ENCODE assay signal across 8 mouse cellular contexts in genomic region chr10:83544103-83544479, GRCm38 (mm10). TPM values are rescaled to one million over a fixed set of nuclear protein-coding genes. Genes with fewer than 3 reads are reported as not detected.
DNase-seq lines count a peak whose midpoint lies in the region; ATAC-seq and TF ChIP-seq lines count a peak whose summit lies in the region.

No protein-coding gene starts in this region.

- no peaks in the 10 kb centered on the region for H3K36me3 ChIP-seq in neural tube, embryonic 11.5 days (ENCODE audit: control insufficient read depth, insufficient read depth, low read length)
- peaks cover 18% of the 10 kb centered on the region for H3K36me3 ChIP-seq in forebrain, embryonic 10.5 days (replicated peaks)
- H3K36me3 ChIP-seq in limb, embryonic 14.5 days (ENCODE audit: control insufficient read depth, insufficient read depth, low read length), result peaks cover 9% of the 10 kb centered on the region

- no peak for TF ChIP-seq POLR2A in limb, embryonic 14.5 days (IDR thresholded peaks at IDR 0.05; ENCODE audit: borderline replicate concordance, extremely low read depth, insufficient read depth, insufficient read length)

- H3K27ac ChIP-seq in neural tube, embryonic 11.5 days (ENCODE audit: low read depth, low read length), result peak overlapping the region; percentile 39
- peak overlapping the region; percentile 95 for H3K27ac ChIP-seq in forebrain, embryonic 10.5 days
- H3K27ac ChIP-seq in limb, embryonic 14.5 days (replicated peaks; ENCODE audit: low read depth, low read length), result peak overlapping the region; percentile 89

- peak overlapping the region; percentile 44 for H3K4me2 ChIP-seq in neural tube, embryonic 11.5 days (ENCODE audit: low read depth)
- H3K4me2 ChIP-seq in limb, embryonic 14.5 days (replicated peaks; ENCODE audit: low read depth, low read length, severe bottlenecking), result peak overlapping the region; percentile 67

- H3K9ac ChIP-seq in neural tube, embryonic 11.5 days (ENCODE audit: low read length), result peak overlapping the region; percentile 74
- peak overlapping the region; percentile 92 for H3K9ac ChIP-seq in limb, embryonic 14.5 days (ENCODE audit: low read depth, low read length, severe bottlenecking)

- WGBS in neural tube, embryonic 11.5 days, result under 1% methylated on average over 41 of the region's 41 CpGs
- WGBS in forebrain, embryonic 10.5 days, result under 1% methylated on average over 32 of the region's 41 CpGs
- under 1% methylated on average over 21 of the region's 41 CpGs for WGBS in limb, embryonic 14.5 days

- H3K4me1 ChIP-seq in neural tube, embryonic 11.5 days (ENCODE audit: control insufficient read depth, insufficient read depth, low read length), result peaks cover 6% of the 10 kb centered on the region
- peaks cover 13% of the 10 kb centered on the region for H3K4me1 ChIP-seq in forebrain, embryonic 10.5 days
- H3K4me1 ChIP-seq in limb, embryonic 14.5 days (ENCODE audit: control insufficient read depth, insufficient read depth, low read length), result peaks cover 10% of the 10 kb centered on the region

- no peaks in the 10 kb centered on the region for H3K27me3 ChIP-seq in neural tube, embryonic 11.5 days (ENCODE audit: control insufficient read depth, insufficient read depth, low read length)
- peaks cover 5% of the 10 kb centered on the region for H3K27me3 ChIP-seq in forebrain, embryonic 10.5 days (ENCODE audit: poor library complexity, severe bottlenecking)
- no peaks in the 10 kb centered on the region for H3K27me3 ChIP-seq in limb, embryonic 14.5 days (ENCODE audit: control insufficient read depth, insufficient read depth, low read length)

- no peaks in the 10 kb centered on the region for H3K9me3 ChIP-seq in neural tube, embryonic 11.5 days (ENCODE audit: control insufficient read depth, low read length)
- H3K9me3 ChIP-seq in forebrain, embryonic 10.5 days, result no peaks in the 10 kb centered on the region
- no peaks in the 10 kb centered on the region for H3K9me3 ChIP-seq in limb, embryonic 14.5 days (ENCODE audit: control insufficient read depth, low read length)

- peak; percentile 76 for DNase-seq in adrenal gland, postnatal 10 days
- no peak for DNase-seq in adrenal gland, adult 2 months
- no peak for DNase-seq in neural tube, embryonic 11.5 days (ENCODE audit: low spot score)
- no peak for DNase-seq in neural tube, embryonic 10.5 days (ENCODE audit: extremely low spot score, low spot score)
- DNase-seq in forebrain, embryonic 10.5 days (ENCODE audit: extremely low spot score, low spot score), result no peak
- peak; percentile 69 for DNase-seq in limb, embryonic 14.5 days (ENCODE audit: low spot score)
- DNase-seq in left cerebral cortex, adult 18-20 months (ENCODE audit: low spot score in 2 of 2), result no peak

- peak; percentile 91 for ATAC-seq in neural tube, embryonic 11.5 days (ENCODE audit: insufficient read depth, low FRiP score, low TSS enrichment)
- ATAC-seq in limb, embryonic 14.5 days (ENCODE audit: low FRiP score, low read depth), result peak; percentile 86
- ATAC-seq in monocyte, adult 5-6 weeks (replicated peaks; ENCODE audit: insufficient number of reproducible peaks, low FRiP score, low TSS enrichment, poor library complexity, severe bottlenecking), result peak; percentile 26; the same call in 1 of the 2 replicates

- peak overlapping the region; percentile 65 for H3K4me3 ChIP-seq in neural tube, embryonic 11.5 days (ENCODE audit: low read depth, low read length)
- peak overlapping the region; percentile 92 for H3K4me3 ChIP-seq in forebrain, embryonic 10.5 days
- peak overlapping the region; percentile 97 for H3K4me3 ChIP-seq in limb, embryonic 14.5 days (replicated peaks; ENCODE audit: low read length)

RNA-seq across cellular contexts. Expression of gene Washc4, which starts 0.5 kb away (rescaled TPM):
- total RNA-seq in adrenal gland, postnatal 10 days (2021), result 10 to 100 TPM; 18.0 to 20.8 TPM
- total RNA-seq in adrenal gland, adult 2 months (2021), result 10 to 100 TPM; 24.5 to 29.8 TPM
- 0.56 and 0.59 TPM in 2 replicates for polyA plus RNA-seq in adrenal gland, adult 2 months (2012; rRNA removed)
- polyA plus RNA-seq in neural tube, embryonic 11.5 days (2014; fragmentation: Nextera tagmentation; extraction: Ambion mirVana), result 40.1 and 41.1 TPM in 2 replicates
- polyA plus RNA-seq in forebrain, embryonic 10.5 days (2016; fragmentation: Nextera tagmentation; extraction: Ambion mirVana), result 35.0 and 36.8 TPM in 2 replicates
- 14.2 and 16.4 TPM in 2 replicates for polyA plus RNA-seq in limb, embryonic 14.5 days (2012; rRNA removed)
- 36.2 and 39.3 TPM in 2 replicates for polyA plus RNA-seq in limb, embryonic 14.5 days (2014; fragmentation: Nextera tagmentation; extraction: Ambion mirVana)
- total RNA-seq in monocyte, adult 5-6 weeks (2017), result 55.5 to 59.6 TPM (median 57.4 TPM) in 3 replicates
- total RNA-seq in left cerebral cortex, adult 18-20 months (2021), result 10 to 100 TPM; 24.6 to 26.4 TPM

RNA-seq across cellular contexts. Expression of gene Aldh1l2, which starts 10.2 kb away (rescaled TPM):
- 1 to 10 TPM; 1.5 to 2.5 TPM for total RNA-seq in adrenal gland, postnatal 10 days (2021)
- 1 to 10 TPM in 1 of 2 experiments, under 1 TPM in 1; 0.48 to 1.5 TPM for total RNA-seq in adrenal gland, adult 2 months (2021)
- 0.13 and 0.17 TPM in 2 replicates for polyA plus RNA-seq in adrenal gland, adult 2 months (2012; rRNA removed)
- polyA plus RNA-seq in neural tube, embryonic 11.5 days (2014; fragmentation: Nextera tagmentation; extraction: Ambion mirVana), result 6.7 and 8.6 TPM in 2 replicates
- polyA plus RNA-seq in forebrain, embryonic 10.5 days (2016; fragmentation: Nextera tagmentation; extraction: Ambion mirVana), result 1.6 and 1.9 TPM in 2 replicates
- polyA plus RNA-seq in limb, embryonic 14.5 days (2012; rRNA removed), result 5.9 and 6.2 TPM in 2 replicates
- 3.4 and 5.5 TPM in 2 replicates for polyA plus RNA-seq in limb, embryonic 14.5 days (2014; fragmentation: Nextera tagmentation; extraction: Ambion mirVana)
- total RNA-seq in monocyte, adult 5-6 weeks (2017), result 0.10 TPM in 1 of 3 replicates, not detected in the others
- 1 to 10 TPM in 1 of 2 experiments, under 1 TPM in 1; 0.91 to 1.1 TPM for total RNA-seq in left cerebral cortex, adult 18-20 months (2021)

Comparison
In these comparisons a context has a peak if more than half of its experiments do, and no peak if none do; other contexts are left out.
1. DNase-seq: peak in adrenal gland, postnatal 10 days (single experiment) and limb, embryonic 14.5 days (single experiment); none in adrenal gland, adult 2 months (single experiment), neural tube, embryonic 11.5 days (single experiment), neural tube, embryonic 10.5 days (single experiment), forebrain, embryonic 10.5 days (single experiment) and left cerebral cortex, adult 18-20 months (0 of 2).
2. ATAC-seq: peak in every context shown above with its lines; median percentile 91 in neural tube, embryonic 11.5 days; 86 in limb, embryonic 14.5 days; 26 in monocyte, adult 5-6 weeks.
3. H3K27ac ChIP-seq: peak in every context shown above with its lines; median percentile 95 in forebrain, embryonic 10.5 days; 89 in limb, embryonic 14.5 days; 39 in neural tube, embryonic 11.5 days.
4. Peak in every context shown above with its lines, with median percentiles within 50 percentile points of each other: H3K4me3 ChIP-seq.